Mouse (Mus musculus): ENCODE results near the gene Plbd2. TPM values are rescaled to one million over a fixed set of nuclear protein-coding genes. Genes with fewer than 3 reads are reported as not detected.

Gene Plbd2
- polyA plus RNA-seq, 1 experiment, result 36.4 TPM

DNA sequence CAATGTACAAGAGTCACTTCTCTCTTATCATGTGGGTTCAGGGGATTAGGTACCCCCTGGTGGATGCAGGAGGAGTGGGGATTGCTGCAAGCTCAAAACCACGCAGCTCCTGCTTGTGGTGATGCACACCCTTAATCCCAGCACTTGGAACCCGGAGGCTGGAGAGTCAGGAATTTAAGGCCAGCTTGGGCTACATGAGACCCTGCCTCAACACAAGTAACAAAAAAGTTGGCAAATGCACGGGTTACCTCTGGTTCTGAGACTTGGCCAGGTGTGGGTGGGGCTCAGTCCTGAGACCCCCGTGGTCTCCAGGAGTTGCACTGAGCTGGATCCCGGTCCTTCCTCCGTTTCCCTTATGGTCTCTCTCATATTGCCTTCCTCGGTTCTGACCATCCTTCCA, 12.0 kb upstream of the Plbd2 start:
- H3K36me3 ChIP-seq (ENCODE audit: control insufficient read depth, insufficient read depth), result no peaks in the 10 kb centered on the region
- TF ChIP-seq MYOD1 (IDR thresholded peaks at IDR 0.05; ENCODE audit: control insufficient read depth, insufficient read length, low read depth) (no peak), CEBPB (IDR thresholded peaks at IDR 0.05; ENCODE audit: low read depth) (no peak), MAX (IDR thresholded peaks at IDR 0.05) (no peak), FOSL1 (IDR thresholded peaks at IDR 0.05; ENCODE audit: insufficient read depth, low read length, poor library complexity, severe bottlenecking) (no peak), CTCF (IDR thresholded peaks at IDR 0.05; ENCODE audit: control insufficient read depth, insufficient read depth, insufficient read length) (no peak), USF1 (IDR thresholded peaks at IDR 0.05; ENCODE audit: low read depth) (no peak), MYOG (IDR thresholded peaks at IDR 0.05; ENCODE audit: control insufficient read depth, extremely low read depth, insufficient read length) (no peak)
- H3K79me2 ChIP-seq (ENCODE audit: control insufficient read depth, insufficient read depth), result peaks cover 9% of the 10 kb centered on the region
- H3ac ChIP-seq (ENCODE audit: control insufficient read depth, insufficient read length, low read depth), result no peak overlapping the region
- H3K4me3 ChIP-seq (ENCODE audit: insufficient read depth, poor library complexity, severe bottlenecking), result no peak overlapping the region
- H3K27me3 ChIP-seq (ENCODE audit: control insufficient read depth, insufficient read depth, insufficient read length), result no peaks in the 10 kb centered on the region
- peaks cover 4% of the 10 kb centered on the region for H3K79me3 ChIP-seq (ENCODE audit: low read depth)

DNA sequence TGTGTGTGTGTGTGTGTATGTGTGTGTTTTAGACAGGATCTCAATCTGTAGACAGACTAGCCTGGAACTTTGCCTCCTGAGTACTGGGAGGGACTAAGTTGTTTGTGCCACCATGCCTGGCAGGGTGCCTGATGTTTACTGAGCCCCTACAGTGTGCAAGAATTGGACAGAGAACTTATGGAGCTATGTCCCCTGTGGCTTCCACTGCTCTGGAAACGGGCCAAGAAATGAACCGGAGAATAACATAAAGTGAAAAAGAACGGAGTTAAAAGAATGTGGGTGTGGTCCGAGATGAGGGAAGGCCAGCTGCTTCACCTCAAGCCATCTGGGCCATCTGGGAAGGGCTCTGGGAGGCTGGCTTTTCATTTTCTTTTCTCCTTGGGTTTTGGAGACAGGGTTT, 11.3 kb upstream of the Plbd2 start:
- H3K79me2 ChIP-seq (ENCODE audit: control insufficient read depth, insufficient read depth), result peaks cover 9% of the 10 kb centered on the region

DNA sequence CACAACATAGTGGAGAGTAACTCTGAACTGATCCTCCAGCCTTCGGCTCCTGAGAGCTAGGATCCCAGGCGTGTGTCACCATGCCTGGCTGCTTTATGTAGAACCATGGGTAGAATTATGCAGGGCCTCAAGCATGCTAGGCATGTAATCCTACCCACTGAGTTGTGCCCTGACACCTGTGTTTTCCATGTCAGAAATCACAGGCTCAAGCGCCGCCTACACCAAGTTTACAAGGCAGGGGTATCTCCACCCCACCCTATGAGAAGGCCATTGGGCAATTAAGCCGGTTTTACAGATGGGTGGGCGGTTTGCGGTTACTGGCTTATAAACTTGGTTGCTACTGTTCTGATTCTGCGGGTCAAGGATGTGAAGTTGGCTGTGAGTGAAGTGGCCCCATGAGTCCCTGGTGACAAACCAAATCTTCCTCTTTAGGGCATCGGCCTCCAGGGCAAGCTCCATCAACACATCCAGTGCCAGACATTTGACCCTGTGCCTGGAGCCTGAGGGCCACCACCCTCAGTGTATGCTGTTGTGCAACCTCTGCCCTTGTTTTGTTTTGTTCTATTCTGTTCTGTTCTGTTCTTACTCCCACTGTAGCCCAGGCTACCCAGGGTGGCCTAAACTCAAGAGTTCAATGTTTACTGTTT, 10.7 kb upstream of the Plbd2 start:
- Histone ChIP-seq H3ac (ENCODE audit: control insufficient read depth, insufficient read length, low read depth) (no peak overlapping the region), H3K79me3 (ENCODE audit: low read depth) (peaks cover 4% of the 10 kb centered on the region), H3K79me2 (ENCODE audit: control insufficient read depth, insufficient read depth) (peaks cover 9% of the 10 kb centered on the region), H3K4me3 (ENCODE audit: insufficient read depth, poor library complexity, severe bottlenecking) (no peak overlapping the region), H3K27me3 (ENCODE audit: control insufficient read depth, insufficient read depth, insufficient read length) (no peaks in the 10 kb centered on the region), H3K36me3 (ENCODE audit: control insufficient read depth, insufficient read depth) (no peaks in the 10 kb centered on the region)
- TF ChIP-seq USF1 (IDR thresholded peaks at IDR 0.05; ENCODE audit: low read depth) (no peak), MYOG (IDR thresholded peaks at IDR 0.05; ENCODE audit: control insufficient read depth, extremely low read depth, insufficient read length) (no peak), CEBPB (IDR thresholded peaks at IDR 0.05; ENCODE audit: low read depth) (peak; percentile 74), MYOD1 (IDR thresholded peaks at IDR 0.05; ENCODE audit: control insufficient read depth, insufficient read length, low read depth) (peak; percentile 78), FOSL1 (IDR thresholded peaks at IDR 0.05; ENCODE audit: insufficient read depth, low read length, poor library complexity, severe bottlenecking) (no peak), CTCF (IDR thresholded peaks at IDR 0.05; ENCODE audit: control insufficient read depth, insufficient read depth, insufficient read length) (no peak), MAX (IDR thresholded peaks at IDR 0.05) (no peak)

More for the DNA sequence above, 11.3 kb upstream of the Plbd2 start:
- no peaks in the 10 kb centered on the region for H3K27me3 ChIP-seq (ENCODE audit: control insufficient read depth, insufficient read depth, insufficient read length)
- peaks cover 4% of the 10 kb centered on the region for H3K79me3 ChIP-seq (ENCODE audit: low read depth)
- H3ac ChIP-seq (ENCODE audit: control insufficient read depth, insufficient read length, low read depth), result no peak overlapping the region
- H3K4me3 ChIP-seq (ENCODE audit: insufficient read depth, poor library complexity, severe bottlenecking), result no peak overlapping the region
- peak; percentile 20 for TF ChIP-seq MYOD1 (IDR thresholded peaks at IDR 0.05; ENCODE audit: control insufficient read depth, insufficient read length, low read depth)
- TF ChIP-seq FOSL1 (IDR thresholded peaks at IDR 0.05; ENCODE audit: insufficient read depth, low read length, poor library complexity, severe bottlenecking), result no peak
- no peaks in the 10 kb centered on the region for H3K36me3 ChIP-seq (ENCODE audit: control insufficient read depth, insufficient read depth)

- peaks cover 3% of the 10 kb centered on the region for H3K79me3 ChIP-seq (ENCODE audit: low read depth)
- no peak overlapping the region for H3ac ChIP-seq (ENCODE audit: control insufficient read depth, insufficient read length, low read depth)
- H3K36me3 ChIP-seq (ENCODE audit: control insufficient read depth, insufficient read depth), result no peaks in the 10 kb centered on the region
- peaks cover 5% of the 10 kb centered on the region for H3K79me2 ChIP-seq (ENCODE audit: control insufficient read depth, insufficient read depth)
- no peak overlapping the region for H3K4me3 ChIP-seq (ENCODE audit: insufficient read depth, poor library complexity, severe bottlenecking)
- no peaks in the 10 kb centered on the region for H3K27me3 ChIP-seq (ENCODE audit: control insufficient read depth, insufficient read depth, insufficient read length)
- TF ChIP-seq FOSL1 (IDR thresholded peaks at IDR 0.05; ENCODE audit: insufficient read depth, low read length, poor library complexity, severe bottlenecking) (no peak), USF1 (IDR thresholded peaks at IDR 0.05; ENCODE audit: low read depth) (no peak), MYOG (IDR thresholded peaks at IDR 0.05; ENCODE audit: control insufficient read depth, extremely low read depth, insufficient read length) (no peak), CEBPB (IDR thresholded peaks at IDR 0.05; ENCODE audit: low read depth) (no peak), MAX (IDR thresholded peaks at IDR 0.05) (no peak), MYOD1 (IDR thresholded peaks at IDR 0.05; ENCODE audit: control insufficient read depth, insufficient read length, low read depth) (no peak), CTCF (IDR thresholded peaks at IDR 0.05; ENCODE audit: control insufficient read depth, insufficient read depth, insufficient read length) (no peak)
Measured at GRCm38 (mm10) chr5:120512911-120513555, 9.6 kb upstream of the Plbd2 start.

DNA sequence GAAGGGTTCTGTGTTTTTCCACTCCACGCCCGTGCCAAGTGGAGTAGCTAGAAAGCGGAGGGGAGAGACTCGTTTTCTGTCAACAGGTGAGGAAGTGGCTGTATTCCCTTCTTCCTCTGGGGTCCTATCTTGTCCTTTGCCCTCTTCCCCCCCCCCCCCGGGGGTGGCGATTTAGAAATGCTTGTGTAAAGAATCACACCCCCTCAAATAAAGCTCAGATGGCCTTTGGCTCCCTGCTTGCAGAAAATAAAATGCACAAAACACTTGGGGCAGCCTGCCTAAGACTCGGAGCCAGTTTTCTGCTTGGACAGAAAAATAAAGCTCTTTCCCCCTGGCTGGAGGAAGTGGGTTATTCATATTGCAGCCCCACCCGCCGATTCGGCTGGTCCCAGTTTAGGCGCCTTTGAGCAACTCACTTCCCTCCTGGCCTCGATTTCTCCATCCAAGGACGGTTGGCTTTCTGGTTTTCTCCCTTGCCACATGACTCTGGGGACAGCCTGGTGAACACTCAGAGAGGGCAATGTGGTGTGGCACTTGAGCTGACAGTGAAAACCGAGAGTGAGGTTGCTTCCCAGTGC, 8.3 kb upstream of the Plbd2 start:
- H3K79me3 ChIP-seq (ENCODE audit: low read depth), result peaks cover 3% of the 10 kb centered on the region
- peaks cover 5% of the 10 kb centered on the region for H3K79me2 ChIP-seq (ENCODE audit: control insufficient read depth, insufficient read depth)
- H3ac ChIP-seq (ENCODE audit: control insufficient read depth, insufficient read length, low read depth), result no peak overlapping the region
- no peaks in the 10 kb centered on the region for H3K27me3 ChIP-seq (ENCODE audit: control insufficient read depth, insufficient read depth, insufficient read length)
- H3K4me3 ChIP-seq (ENCODE audit: insufficient read depth, poor library complexity, severe bottlenecking), result peak overlapping the region; percentile 34
- no peak for TF ChIP-seq FOSL1 (IDR thresholded peaks at IDR 0.05; ENCODE audit: insufficient read depth, low read length, poor library complexity, severe bottlenecking)
- TF ChIP-seq CTCF (IDR thresholded peaks at IDR 0.05; ENCODE audit: control insufficient read depth, insufficient read depth, insufficient read length), result no peak
- no peak for TF ChIP-seq MYOD1 (IDR thresholded peaks at IDR 0.05; ENCODE audit: control insufficient read depth, insufficient read length, low read depth)
- no peak for TF ChIP-seq USF1 (IDR thresholded peaks at IDR 0.05; ENCODE audit: low read depth)
- no peak for TF ChIP-seq CEBPB (IDR thresholded peaks at IDR 0.05; ENCODE audit: low read depth)
- no peak for TF ChIP-seq MYOG (IDR thresholded peaks at IDR 0.05; ENCODE audit: control insufficient read depth, extremely low read depth, insufficient read length)
- TF ChIP-seq MAX (IDR thresholded peaks at IDR 0.05), result no peak
- H3K36me3 ChIP-seq (ENCODE audit: control insufficient read depth, insufficient read depth), result no peaks in the 10 kb centered on the region

All from C2C12 (cell line).